Mouse (Mus musculus): Measurements from ENCODE around the gene Ache. TPM values are rescaled to one million over a fixed set of nuclear protein-coding genes. Genes with fewer than 3 reads are reported as not detected.

Ache gene
- total and polyA plus RNA-seq, 3 experiments: 0.13 to 0.23 TPM; not detected in 1

DNA sequence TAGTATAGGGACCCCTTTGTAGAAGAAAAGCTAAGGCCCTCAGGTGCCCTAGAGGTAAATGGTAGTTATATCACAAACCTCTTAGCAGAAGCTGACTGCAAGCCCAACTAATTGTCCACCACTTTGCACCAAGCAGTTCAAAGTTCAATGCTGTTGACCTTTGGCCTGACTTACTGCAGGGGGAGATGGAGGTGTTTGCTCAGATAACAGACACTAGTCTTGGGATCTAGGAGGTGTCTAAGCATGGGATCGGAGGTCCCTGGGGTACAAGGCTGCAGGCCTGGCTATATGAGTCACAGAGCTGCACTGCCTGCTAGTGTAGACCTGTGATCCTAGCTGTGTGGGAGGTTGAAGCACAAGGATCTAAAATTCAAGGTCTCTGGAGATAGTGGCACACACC lies 31.3 kb downstream of the Ache start:
- in situ Hi-C loops (cut with MboI; ENCODE audit: low pct_ligation_motif_present, low pct_unique_long_range_greater_than_20kb, low sequenced_read_pairs) (no loop called here), dilution Hi-C loops (cut with MboI; ENCODE audit: extremely low pct_ligation_motif_present, extremely low pct_unique_long_range_greater_than_20kb, low sequenced_read_pairs) (no loop called here)
- Histone ChIP-seq H3K9ac (ENCODE audit: insufficient read depth, low read depth) (no peak overlapping the region), H3K27ac (ENCODE audit: insufficient read depth, low read depth) (no peak overlapping the region), H3K4me2 (ENCODE audit: insufficient read depth, low read depth, poor library complexity, severe bottlenecking) (no peak overlapping the region), H3K9me3 (replicated peaks; ENCODE audit: low read length) (peaks cover 7% of the 10 kb centered on the region), H3K4me3 (replicated peaks in 1 of 3; ENCODE audit: low read depth in 2 of 3, low read length in 2 of 3, poor library complexity in 1 of 3) (no peak overlapping the region), H3K4me1 (ENCODE audit: control insufficient read depth in 1 of 2, insufficient read depth in 2 of 2) (peaks cover 0 to 13% of the 10 kb centered on the region in 2 experiments; a peak in 1 of 4 replicates), H3K79me2 (replicated peaks; ENCODE audit: control insufficient read depth, extremely low read depth, insufficient read depth, poor library complexity, severe bottlenecking) (no peaks in the 10 kb centered on the region), H3K27me3 (replicated peaks) (no peaks in the 10 kb centered on the region), H3K36me3 (replicated peaks in 1 of 2; ENCODE audit: control insufficient read depth in 1 of 2, insufficient read depth in 1 of 2, low read length in 1 of 2) (peaks cover 42 to 83% of the 10 kb centered on the region in 2 experiments)
- TF ChIP-seq GABPA (IDR thresholded peaks at IDR 0.05; ENCODE audit: insufficient replicate concordance, low read depth, low read length) (no peak), KAT2A (IDR thresholded peaks at IDR 0.05; ENCODE audit: insufficient replicate concordance, low read length) (no peak), POLR2AphosphoS2 (IDR thresholded peaks at IDR 0.05; ENCODE audit: low read depth, low read length) (no peak), ZKSCAN1 (IDR thresholded peaks at IDR 0.05; ENCODE audit: borderline replicate concordance, low read depth, low read length) (no peak), NRF1 (IDR thresholded peaks at IDR 0.05; ENCODE audit: low read depth, low read length) (no peak), RAD21 (IDR thresholded peaks at IDR 0.05; ENCODE audit: low read depth, low read length) (no peak), IRF4 (IDR thresholded peaks at IDR 0.05; ENCODE audit: low read depth, low read length) (no peak), ELF1 (IDR thresholded peaks at IDR 0.05; ENCODE audit: low read depth, low read length) (no peak), USF1 (IDR thresholded peaks at IDR 0.05; ENCODE audit: low read depth, low read length) (no peak), MAX (IDR thresholded peaks at IDR 0.05; ENCODE audit: low read length) (no peak), CHD2 (IDR thresholded peaks at IDR 0.05; ENCODE audit: low read length) (no peak), MYC (IDR thresholded peaks at IDR 0.05; ENCODE audit: low read depth, low read length) (no peak), SIN3A (IDR thresholded peaks at IDR 0.05; ENCODE audit: low read length) (no peak), SMC3 (IDR thresholded peaks at IDR 0.05; ENCODE audit: low read depth, low read length) (no peak), CHD1 (IDR thresholded peaks at IDR 0.05; ENCODE audit: low read depth, low read length) (no peak)
- DNase-seq (ENCODE audit: extremely low read depth): no peak

DNA sequence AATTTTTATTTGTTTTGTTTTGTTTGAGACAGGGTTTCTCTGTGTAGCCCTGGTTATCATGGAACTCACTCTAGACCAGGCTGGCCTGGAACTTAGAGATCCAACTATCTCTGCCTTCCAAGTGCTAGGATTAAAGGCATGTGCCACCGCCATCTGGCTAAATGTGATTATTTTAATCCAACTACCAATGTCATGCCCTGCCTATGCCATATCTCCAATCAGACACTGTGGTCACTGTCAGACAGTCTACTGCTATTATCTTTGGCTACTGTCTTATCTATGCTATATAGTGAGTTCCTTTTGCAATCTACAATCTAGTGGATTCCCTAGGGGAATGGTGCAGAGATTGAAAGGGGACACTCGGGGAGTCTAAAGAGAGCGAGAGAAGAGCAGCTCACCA lies 33.7 kb downstream of the Ache start:
- no peaks in the 10 kb centered on the region for H3K79me2 ChIP-seq (replicated peaks; ENCODE audit: control insufficient read depth, extremely low read depth, insufficient read depth, poor library complexity, severe bottlenecking)

More for the DNA sequence above, 33.7 kb downstream of the Ache start:
- Histone ChIP-seq H3K9ac (ENCODE audit: insufficient read depth, low read depth) (no peak overlapping the region), H3K36me3 (replicated peaks in 1 of 2; ENCODE audit: control insufficient read depth in 1 of 2, insufficient read depth in 1 of 2, low read length in 1 of 2) (peaks cover 47 to 84% of the 10 kb centered on the region in 2 experiments), H3K9me3 (replicated peaks; ENCODE audit: low read length) (peaks cover 7% of the 10 kb centered on the region), H3K4me2 (ENCODE audit: insufficient read depth, low read depth, poor library complexity, severe bottlenecking) (no peak overlapping the region), H3K4me3 (replicated peaks in 1 of 3; ENCODE audit: low read depth in 2 of 3, low read length in 2 of 3, poor library complexity in 1 of 3) (no peak overlapping the region), H3K4me1 (ENCODE audit: control insufficient read depth in 1 of 2, insufficient read depth in 2 of 2) (peaks cover 0 to 13% of the 10 kb centered on the region in 2 experiments; a peak in 1 of 4 replicates), H3K27me3 (replicated peaks) (no peaks in the 10 kb centered on the region), H3K27ac (ENCODE audit: insufficient read depth, low read depth) (no peak overlapping the region)
- TF ChIP-seq USF1 (IDR thresholded peaks at IDR 0.05; ENCODE audit: low read depth, low read length) (no peak), ZKSCAN1 (IDR thresholded peaks at IDR 0.05; ENCODE audit: borderline replicate concordance, low read depth, low read length) (no peak), JUND (conservative IDR thresholded peaks at IDR 0.05; ENCODE audit: low read depth, low read length) (no peak), ZC3H11A (IDR thresholded peaks at IDR 0.05; ENCODE audit: low read depth, low read length) (no peak), ELF1 (IDR thresholded peaks at IDR 0.05; ENCODE audit: low read depth, low read length) (no peak), USF2 (conservative IDR thresholded peaks at IDR 0.05; ENCODE audit: low read depth, low read length) (no peak), SIN3A (IDR thresholded peaks at IDR 0.05; ENCODE audit: low read length) (no peak), POLR2AphosphoS2 (IDR thresholded peaks at IDR 0.05; ENCODE audit: low read depth, low read length) (no peak), ETS1 (conservative IDR thresholded peaks at IDR 0.05; ENCODE audit: low read depth, low read length) (no peak), RAD21 (IDR thresholded peaks at IDR 0.05; ENCODE audit: low read depth, low read length) (no peak), CHD1 (IDR thresholded peaks at IDR 0.05; ENCODE audit: low read depth, low read length) (no peak), RCOR1 (conservative IDR thresholded peaks at IDR 0.05; ENCODE audit: low read depth, low read length) (no peak), NELFE (IDR thresholded peaks at IDR 0.05; ENCODE audit: low read depth, low read length) (no peak), E2F4 (IDR thresholded peaks at IDR 0.05; ENCODE audit: insufficient replicate concordance, low read depth, low read length) (no peak), GABPA (IDR thresholded peaks at IDR 0.05; ENCODE audit: insufficient replicate concordance, low read depth, low read length) (no peak), ZMIZ1 (IDR thresholded peaks at IDR 0.05; ENCODE audit: low read depth, low read length) (no peak), CTCF (conservative IDR thresholded peaks at IDR 0.05 in 1 of 2, IDR thresholded peaks at IDR 0.05 in 1 of 2; ENCODE audit: low read depth in 2 of 2, low read length in 2 of 2) (no peak), ZNF384 (IDR thresholded peaks at IDR 0.05; ENCODE audit: low read depth, low read length) (no peak)
- in situ Hi-C loops (cut with MboI; ENCODE audit: low pct_ligation_motif_present, low pct_unique_long_range_greater_than_20kb, low sequenced_read_pairs) (no loop called here), dilution Hi-C loops (cut with MboI; ENCODE audit: extremely low pct_ligation_motif_present, extremely low pct_unique_long_range_greater_than_20kb, low sequenced_read_pairs) (no loop called here)
- DNase-seq (ENCODE audit: extremely low read depth): no peak

Measured in CH12.LX (cell line).